Mouse (Mus musculus): ENCODE results near the gene Hoxa6. TPM values are rescaled to one million over a fixed set of nuclear protein-coding genes. Genes with fewer than 3 reads are reported as not detected.

The Hoxa6 gene
- total RNA-seq, 4 experiments from 2014 or later: 3.6 to 9.5 (median 5.2) TPM

- DNase-seq: no peak
Observed at GRCm38 (mm10) chr6:52175864-52176263, 32.7 kb downstream of the Hoxa6 start.

GRCm38 (mm10) chr6:52174968-52175751, 33.4 kb downstream of the Hoxa6 start:
- DNase-seq: no peak

DNA sequence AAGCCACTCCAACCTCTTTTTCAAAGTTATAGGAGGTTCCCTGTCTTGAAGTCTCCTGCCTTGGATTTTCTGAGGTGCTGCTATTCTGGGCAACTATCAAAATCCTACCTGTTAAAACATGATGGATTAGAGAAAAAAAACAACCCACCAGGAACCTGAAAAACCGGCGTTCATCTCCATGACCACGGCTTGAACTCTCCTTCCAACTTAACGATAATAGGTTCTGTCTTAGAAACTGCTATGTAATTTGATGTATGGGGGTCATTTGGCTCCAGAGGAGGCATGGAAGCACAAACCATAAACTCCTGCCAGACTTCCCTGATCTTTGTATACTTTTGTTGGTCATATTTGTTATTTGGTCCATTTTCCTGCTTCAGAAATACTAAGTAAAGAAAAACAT, 34.9 kb downstream of the Hoxa6 start:
- no peak for DNase-seq

- DNase-seq: peak; percentile 88
Observed at GRCm38 (mm10) chr6:52172501-52172900, 36.0 kb downstream of the Hoxa6 start.

- no peak for DNase-seq
Observed at GRCm38 (mm10) chr6:52171938-52172337, 36.6 kb downstream of the Hoxa6 start.

DNA sequence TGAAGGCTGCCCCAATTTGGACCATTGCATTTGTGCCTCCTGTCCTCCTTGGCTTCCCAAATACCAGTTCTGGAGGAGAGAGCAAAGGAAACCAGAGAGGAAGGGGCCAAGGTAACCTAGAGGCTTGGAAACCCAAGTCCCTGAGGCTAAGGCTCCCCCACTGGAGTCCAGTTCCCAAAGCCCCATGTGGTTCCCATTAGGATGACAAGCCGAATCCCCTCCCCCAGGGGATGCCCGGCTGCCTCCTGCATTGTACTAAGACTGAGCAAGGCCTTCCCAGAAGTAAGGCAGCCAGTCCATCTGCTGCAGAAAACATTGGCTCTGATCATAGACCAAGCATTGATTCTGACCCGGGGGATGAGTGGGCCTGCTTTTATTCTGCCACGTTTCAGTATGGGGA, 37.2 kb downstream of the Hoxa6 start:
- no peak for DNase-seq

GRCm38 (mm10) chr6:52170898-52171223, 37.7 kb downstream of the Hoxa6 start:
- no peak for DNase-seq

GRCm38 (mm10) chr6:52170166-52170897, 38.2 kb downstream of the Hoxa6 start:
- no peak for DNase-seq

DNA sequence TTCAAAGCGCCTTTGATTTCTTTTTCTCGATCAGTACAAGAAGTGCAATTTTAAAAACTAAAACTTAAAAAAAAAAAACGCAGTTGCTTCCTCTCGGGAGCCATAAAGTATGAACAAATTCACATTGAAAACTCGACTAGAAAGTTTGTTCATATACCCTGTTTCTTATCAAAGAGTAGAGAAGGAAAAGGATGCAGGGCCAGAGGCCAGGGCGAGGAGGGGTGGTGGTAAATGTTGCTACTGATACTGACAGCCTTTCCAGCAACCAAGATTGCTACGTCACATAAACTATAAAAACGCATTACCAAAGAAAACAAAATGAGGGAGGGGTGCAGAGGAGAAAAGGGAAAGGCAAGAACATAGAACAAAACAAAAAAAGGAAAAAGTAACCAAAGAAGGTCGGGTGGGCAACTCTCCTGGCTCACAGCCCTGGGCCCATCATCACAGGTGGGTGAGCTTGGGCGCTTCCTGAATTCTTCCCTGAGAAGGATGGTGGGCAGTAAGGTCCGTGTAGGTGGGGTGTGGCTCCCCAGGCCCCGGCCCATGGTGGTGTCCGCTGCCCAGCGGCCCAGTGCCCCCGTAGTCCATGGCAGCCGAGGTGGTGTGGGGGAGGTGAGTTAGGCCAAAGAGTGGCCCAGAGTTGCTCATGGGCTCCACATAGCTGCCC, 38.9 kb downstream of the Hoxa6 start:
- no peak for DNase-seq

GRCm38 (mm10) chr6:52168191-52169055, 40.1 kb downstream of the Hoxa6 start:
- DNase-seq: no peak

- DNase-seq: no peak
Observed at GRCm38 (mm10) chr6:52167736-52168161, 40.8 kb downstream of the Hoxa6 start.

GRCm38 (mm10) chr6:52167176-52167575, 41.3 kb downstream of the Hoxa6 start:
- no peak for DNase-seq

GRCm38 (mm10) chr6:52166431-52167077, 42.0 kb downstream of the Hoxa6 start:
- no peak for DNase-seq

DNA sequence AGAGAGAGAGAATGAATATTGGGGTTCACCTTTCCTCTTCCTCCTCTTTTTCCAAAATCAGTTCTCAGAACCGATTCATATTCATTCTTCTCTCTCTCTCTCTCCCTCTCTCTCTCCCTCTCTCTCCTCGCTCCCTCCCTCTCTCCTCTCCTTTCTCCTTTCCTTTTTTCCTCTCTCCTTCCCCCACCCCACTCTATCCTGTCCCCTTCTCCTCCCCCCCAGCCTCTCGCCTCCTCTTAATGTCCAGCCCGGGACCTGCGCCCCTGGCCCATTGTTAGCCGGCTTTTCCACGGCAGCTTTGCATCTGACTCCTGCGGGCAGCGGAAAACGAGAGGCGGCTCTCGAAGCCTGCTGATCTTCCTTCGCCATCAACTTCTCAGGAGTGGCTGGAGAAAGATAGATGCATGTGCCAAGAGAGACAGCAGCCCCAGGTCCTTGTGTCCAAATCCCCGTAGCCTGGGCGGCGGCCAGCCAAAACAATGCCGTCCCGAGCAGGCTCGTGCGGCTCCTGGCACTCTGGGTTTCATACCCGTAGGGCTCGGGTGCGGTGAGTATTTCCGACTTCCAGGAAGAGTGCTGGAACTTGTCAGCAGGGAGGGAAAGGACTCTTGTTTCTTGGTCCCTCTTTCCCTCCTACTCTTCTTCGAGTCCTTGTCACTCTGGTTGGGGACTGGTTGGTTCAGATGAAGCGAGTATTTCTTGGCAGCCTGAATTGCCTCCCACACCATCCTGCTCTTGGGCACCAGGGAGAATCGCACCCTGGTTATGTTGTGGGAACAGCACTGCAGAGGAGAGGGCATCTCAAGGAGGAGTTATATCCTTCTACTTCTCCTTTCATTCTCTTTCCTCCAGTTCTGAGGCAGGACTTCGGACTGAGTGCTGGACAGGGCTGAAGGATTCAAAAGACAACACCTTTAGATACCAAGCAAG, 42.8 kb downstream of the Hoxa6 start:
- no peak for DNase-seq

DNA sequence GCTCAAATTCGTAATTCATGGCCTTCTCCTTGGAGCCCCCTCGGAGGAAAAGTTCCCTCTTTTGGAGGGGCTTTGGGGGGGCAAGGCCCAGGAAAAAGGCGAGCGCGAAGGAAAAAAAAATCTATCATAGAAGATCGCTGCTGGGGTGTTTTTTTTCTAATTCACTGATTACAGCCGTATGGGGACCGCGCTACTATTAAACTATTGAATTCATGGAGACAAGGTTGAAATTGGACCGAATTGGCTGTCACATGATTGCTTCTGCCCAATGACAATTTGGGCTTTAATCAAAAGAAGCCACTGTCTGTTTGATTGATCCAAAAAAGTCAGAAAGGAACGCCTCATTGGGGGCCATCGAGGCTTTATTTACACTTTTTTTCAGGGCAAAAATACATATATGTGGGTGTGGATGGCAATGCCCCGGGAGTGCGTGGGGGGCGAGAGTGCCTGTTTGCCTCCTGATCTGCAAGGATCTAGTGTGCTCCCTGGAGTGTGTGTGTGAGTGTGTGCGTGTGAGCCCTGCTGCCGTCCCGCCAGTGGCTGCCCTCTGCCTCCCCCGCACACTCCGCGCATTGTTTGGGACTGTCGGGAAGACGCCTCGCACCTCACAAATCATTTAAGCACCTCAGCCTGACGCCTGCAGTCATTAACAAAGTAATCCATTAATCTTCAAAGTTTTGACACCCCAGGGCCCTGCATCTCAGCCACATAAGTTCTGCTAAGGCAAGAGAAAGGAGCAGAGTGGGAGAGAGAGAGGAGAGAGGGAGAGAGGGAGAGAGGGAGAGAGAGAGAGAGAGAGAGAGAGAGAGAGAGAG, 43.7 kb downstream of the Hoxa6 start, which contains the start of gene Hoxa2:
Gene Hoxa2 (minus strand): TSS at position 206 of the 815 bp plus-strand sequence.
- DNase-seq: no peak

DNA sequence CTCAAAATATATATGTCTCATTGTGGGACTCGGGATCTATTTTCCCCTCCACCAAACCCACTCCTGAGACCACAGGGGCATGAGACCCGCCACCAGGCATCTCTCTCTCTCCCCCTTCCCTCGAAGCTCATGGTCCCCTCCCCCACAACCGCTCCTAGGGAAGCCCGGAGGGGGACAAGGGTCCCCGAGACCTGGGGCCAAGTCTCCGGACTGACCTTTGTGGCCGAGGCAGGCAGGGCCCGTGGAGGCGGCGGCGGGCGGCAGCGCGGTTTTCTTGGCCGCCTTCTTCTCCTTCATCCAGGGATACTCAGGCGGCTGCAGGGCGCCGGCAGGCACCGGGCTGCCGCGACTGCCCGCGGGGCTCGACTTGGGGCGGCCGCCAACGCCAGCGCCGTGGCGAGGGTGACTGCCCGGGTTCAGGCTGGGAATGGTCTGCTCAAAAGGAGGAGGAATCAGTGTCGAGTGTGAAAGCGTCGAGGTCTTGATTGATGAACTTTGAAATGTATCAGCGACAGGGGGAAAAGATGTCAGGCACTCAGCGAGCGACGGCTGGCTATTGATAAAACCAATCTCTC, 44.4 kb downstream of the Hoxa6 start:
- no peak for DNase-seq

DNA sequence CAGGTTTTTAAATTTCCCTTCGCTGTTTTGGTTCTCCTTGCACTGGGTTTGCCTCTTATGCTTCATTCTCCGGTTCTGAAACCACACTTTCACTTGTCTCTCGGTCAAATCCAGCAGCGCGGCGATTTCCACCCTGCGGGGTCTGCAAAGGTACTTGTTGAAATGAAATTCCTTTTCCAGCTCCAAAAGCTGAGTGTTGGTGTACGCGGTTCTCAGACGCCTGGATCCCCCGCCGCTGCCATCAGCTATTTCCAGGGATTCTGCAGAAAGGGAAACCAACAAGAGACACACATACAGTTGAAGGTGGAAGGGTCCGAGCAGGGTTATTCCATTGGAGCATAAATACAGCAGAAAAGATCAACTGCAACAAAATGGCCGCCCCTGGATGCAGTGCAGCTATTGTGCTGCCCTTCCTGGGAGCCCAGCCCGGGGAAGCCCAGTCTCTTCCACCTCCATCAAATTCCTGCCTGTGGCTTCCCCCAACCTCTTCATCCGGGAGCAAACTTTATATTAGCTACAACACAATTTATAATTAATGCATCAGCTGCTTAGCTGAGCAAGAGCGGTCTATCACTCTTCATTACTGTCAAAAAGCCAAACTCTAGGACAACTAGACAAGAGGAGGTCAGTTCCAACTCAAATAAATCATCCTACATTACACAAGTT, 45.0 kb downstream of the Hoxa6 start:
- DNase-seq: no peak

DNA sequence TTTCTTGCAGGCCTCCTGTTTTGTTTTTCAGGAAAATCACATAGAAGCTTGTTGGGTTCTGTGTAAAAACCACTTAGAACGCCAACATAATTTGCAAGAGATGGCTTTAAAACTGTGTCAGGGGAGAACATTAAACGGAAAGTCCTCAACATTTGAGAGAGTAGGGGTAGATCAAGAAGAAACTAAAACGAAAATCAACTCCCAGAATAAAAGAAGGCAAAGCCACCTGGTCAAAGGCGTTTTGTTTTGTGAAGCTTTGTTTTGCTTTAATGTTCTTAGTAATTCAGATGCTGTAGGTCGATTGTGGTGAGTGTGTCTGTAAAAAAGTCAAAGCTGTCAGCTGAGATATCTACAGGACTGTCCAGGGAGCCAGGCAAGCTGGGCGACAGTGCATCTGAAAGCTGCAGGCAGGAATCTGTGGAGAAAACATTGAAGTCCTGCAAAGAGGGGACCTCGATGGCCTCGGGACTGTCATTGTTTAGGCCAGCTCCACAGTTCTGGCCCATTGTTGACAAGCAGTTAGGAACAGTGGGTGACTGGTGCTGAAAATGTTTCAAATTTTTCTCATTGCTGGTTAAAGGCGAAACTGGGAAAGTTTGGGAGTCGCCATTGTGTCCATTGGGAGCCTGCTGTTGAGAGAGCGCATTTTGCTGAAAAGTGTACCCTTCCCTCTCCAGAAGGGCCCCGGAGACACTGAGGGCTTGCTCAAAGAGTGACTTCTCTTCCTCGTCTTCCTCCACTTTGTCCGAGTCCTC, 45.7 kb downstream of the Hoxa6 start:
- DNase-seq: no peak

Data from adrenal gland, adult 8-10 months (tissue).